Mouse (Mus musculus) liver, embryonic 14.5 days (tissue): Measurements from ENCODE around the gene Rtel1.

Experiments used
- CTCF ChIP-seq: IDR thresholded peaks from 2 replicates; pipeline ENCODE4 v1.5.1; 2016; ENCODE audit warnings: antibody characterized with exemption, low read depth, control low read depth
- EP300 ChIP-seq: IDR thresholded peaks from 2 replicates; pipeline ENCODE4 v1.6.1; 2016; ENCODE audit warnings: antibody characterized with exemption, low read depth

GRCm38 (mm10) chr2:181365655-181366075 is 46.1 kb downstream of the Rtel1 start:
- TF ChIP-seq CTCF, result no peak
- TF ChIP-seq EP300, result 0 out of 2 replicates have a peak, but pooled peaks have one; percentile 9
